Mouse (Mus musculus): ENCODE results near the gene Nfya.

GRCm38 (mm10) chr17:48455955-48456354 lies 46.2 kb upstream of the Nfya start:
- TF ChIP-seq CTCF (IDR thresholded peaks at IDR 0.05; ENCODE audit: low read depth) (no peak), EP300 (optimal IDR thresholded peaks at IDR 0.05) (no peak)
